Mouse (Mus musculus): ENCODE results near the gene Slc38a6. TPM values are rescaled to one million over a fixed set of nuclear protein-coding genes. Genes with fewer than 3 reads are reported as not detected.

The Slc38a6 gene
- polyA plus RNA-seq, 1 experiment = 15.1 TPM

- Histone ChIP-seq H3K36me3 (ENCODE audit: control insufficient read depth, insufficient read depth, low read length) (no peaks in the 10 kb centered on the region), H3K4me1 (ENCODE audit: control insufficient read depth, insufficient read depth, low read length) (peaks cover 36% of the 10 kb centered on the region), H3K4me3 (ENCODE audit: insufficient read depth, low read depth, low read length) (no peak overlapping the region), H3K27me3 (replicated peaks; ENCODE audit: control insufficient read depth, insufficient read depth, low read length) (no peaks in the 10 kb centered on the region), H3K27ac (ENCODE audit: insufficient read depth, low read depth, low read length) (no peak overlapping the region)
- 71% methylated on average over 3 of the region's 3 CpGs for WGBS
- no peak for DNase-seq
- TF ChIP-seq POLR2A (IDR thresholded peaks at IDR 0.05; ENCODE audit: low read depth, low read length) (no peak), CTCF (conservative IDR thresholded peaks at IDR 0.05; ENCODE audit: insufficient read depth, insufficient read length, low read depth, low read length) (no peak)
These were observed 97.3 kb downstream of the Slc38a6 start for GRCm38 (mm10) chr12:73383861-73384260.

- WGBS = 54% methylated on average over 6 of the region's 6 CpGs
- H3K27ac ChIP-seq (ENCODE audit: insufficient read depth, low read depth, low read length) = no peak overlapping the region
These were observed 98.2 kb downstream of the Slc38a6 start for GRCm38 (mm10) chr12:73384747-73385146.

GRCm38 (mm10) chr12:73392507-73392906, 105.9 kb downstream of the Slc38a6 start:
- Histone ChIP-seq H3K4me1 (ENCODE audit: control insufficient read depth, insufficient read depth, low read length) (no peaks in the 10 kb centered on the region), H3K27me3 (replicated peaks; ENCODE audit: control insufficient read depth, insufficient read depth, low read length) (no peaks in the 10 kb centered on the region), H3K4me3 (ENCODE audit: insufficient read depth, low read depth, low read length) (no peak overlapping the region), H3K27ac (ENCODE audit: insufficient read depth, low read depth, low read length) (no peak overlapping the region), H3K36me3 (ENCODE audit: control insufficient read depth, insufficient read depth, low read length) (no peaks in the 10 kb centered on the region)
- WGBS = 93% methylated on average over 1 of the region's 1 CpGs
- TF ChIP-seq CTCF (conservative IDR thresholded peaks at IDR 0.05; ENCODE audit: insufficient read depth, insufficient read length, low read depth, low read length) (no peak), POLR2A (IDR thresholded peaks at IDR 0.05; ENCODE audit: low read depth, low read length) (no peak)
- no peak for DNase-seq

More at GRCm38 (mm10) chr12:73384747-73385146, 98.2 kb downstream of the Slc38a6 start:
- TF ChIP-seq POLR2A (IDR thresholded peaks at IDR 0.05; ENCODE audit: low read depth, low read length) (no peak), CTCF (conservative IDR thresholded peaks at IDR 0.05; ENCODE audit: insufficient read depth, insufficient read length, low read depth, low read length) (no peak)
- no peaks in the 10 kb centered on the region for H3K27me3 ChIP-seq (replicated peaks; ENCODE audit: control insufficient read depth, insufficient read depth, low read length)
- H3K4me1 ChIP-seq (ENCODE audit: control insufficient read depth, insufficient read depth, low read length) = peaks cover 36% of the 10 kb centered on the region
- DNase-seq = no peak
- no peak overlapping the region for H3K4me3 ChIP-seq (ENCODE audit: insufficient read depth, low read depth, low read length)
- H3K36me3 ChIP-seq (ENCODE audit: control insufficient read depth, insufficient read depth, low read length) = no peaks in the 10 kb centered on the region

- H3K4me1 ChIP-seq (ENCODE audit: control insufficient read depth, insufficient read depth, low read length) = no peaks in the 10 kb centered on the region
- TF ChIP-seq CTCF (conservative IDR thresholded peaks at IDR 0.05; ENCODE audit: insufficient read depth, insufficient read length, low read depth, low read length) (no peak), POLR2A (IDR thresholded peaks at IDR 0.05; ENCODE audit: low read depth, low read length) (no peak)
- H3K4me3 ChIP-seq (ENCODE audit: insufficient read depth, low read depth, low read length) = no peak overlapping the region
- no peaks in the 10 kb centered on the region for H3K27me3 ChIP-seq (replicated peaks; ENCODE audit: control insufficient read depth, insufficient read depth, low read length)
- no peak for DNase-seq
- no peaks in the 10 kb centered on the region for H3K36me3 ChIP-seq (ENCODE audit: control insufficient read depth, insufficient read depth, low read length)
- no peak overlapping the region for H3K27ac ChIP-seq (ENCODE audit: insufficient read depth, low read depth, low read length)
These were observed 106.4 kb downstream of the Slc38a6 start for GRCm38 (mm10) chr12:73393018-73393417.

- Histone ChIP-seq H3K4me1 (ENCODE audit: control insufficient read depth, insufficient read depth, low read length) (no peaks in the 10 kb centered on the region), H3K27ac (ENCODE audit: insufficient read depth, low read depth, low read length) (no peak overlapping the region), H3K4me3 (ENCODE audit: insufficient read depth, low read depth, low read length) (no peak overlapping the region), H3K27me3 (replicated peaks; ENCODE audit: control insufficient read depth, insufficient read depth, low read length) (no peaks in the 10 kb centered on the region), H3K36me3 (ENCODE audit: control insufficient read depth, insufficient read depth, low read length) (no peaks in the 10 kb centered on the region)
- no peak for TF ChIP-seq POLR2A (IDR thresholded peaks at IDR 0.05; ENCODE audit: low read depth, low read length)
- no peak for TF ChIP-seq CTCF (conservative IDR thresholded peaks at IDR 0.05; ENCODE audit: insufficient read depth, insufficient read length, low read depth, low read length)
- peak; percentile 44 for DNase-seq
- WGBS = 33% methylated on average over 6 of the region's 6 CpGs
These were observed 107.3 kb downstream of the Slc38a6 start for GRCm38 (mm10) chr12:73393881-73394291.

GRCm38 (mm10) chr12:73394571-73394970, 108.0 kb downstream of the Slc38a6 start:
- Histone ChIP-seq H3K27me3 (replicated peaks; ENCODE audit: control insufficient read depth, insufficient read depth, low read length) (no peaks in the 10 kb centered on the region), H3K36me3 (ENCODE audit: control insufficient read depth, insufficient read depth, low read length) (no peaks in the 10 kb centered on the region), H3K4me3 (ENCODE audit: insufficient read depth, low read depth, low read length) (no peak overlapping the region), H3K4me1 (ENCODE audit: control insufficient read depth, insufficient read depth, low read length) (no peaks in the 10 kb centered on the region), H3K27ac (ENCODE audit: insufficient read depth, low read depth, low read length) (no peak overlapping the region)
- DNase-seq = no peak
- 89% methylated on average over 5 of the region's 5 CpGs for WGBS
- TF ChIP-seq CTCF (conservative IDR thresholded peaks at IDR 0.05; ENCODE audit: insufficient read depth, insufficient read length, low read depth, low read length) (no peak), POLR2A (IDR thresholded peaks at IDR 0.05; ENCODE audit: low read depth, low read length) (no peak)

- 69% methylated on average over 4 of the region's 4 CpGs for WGBS
- DNase-seq = no peak
- H3K4me3 ChIP-seq (ENCODE audit: insufficient read depth, low read depth, low read length) = no peak overlapping the region
- TF ChIP-seq POLR2A (IDR thresholded peaks at IDR 0.05; ENCODE audit: low read depth, low read length) = no peak
- no peak for TF ChIP-seq CTCF (conservative IDR thresholded peaks at IDR 0.05; ENCODE audit: insufficient read depth, insufficient read length, low read depth, low read length)
- H3K4me1 ChIP-seq (ENCODE audit: control insufficient read depth, insufficient read depth, low read length) = peaks cover 2% of the 10 kb centered on the region; the same call in 1 of the 2 replicates
- no peaks in the 10 kb centered on the region for H3K36me3 ChIP-seq (ENCODE audit: control insufficient read depth, insufficient read depth, low read length)
- H3K27me3 ChIP-seq (replicated peaks; ENCODE audit: control insufficient read depth, insufficient read depth, low read length) = no peaks in the 10 kb centered on the region
- H3K27ac ChIP-seq (ENCODE audit: insufficient read depth, low read depth, low read length) = no peak overlapping the region
These were observed 112.8 kb downstream of the Slc38a6 start for GRCm38 (mm10) chr12:73399426-73399825.

Measured in kidney, adult 2 months (tissue).